Mouse (Mus musculus) brain, embryonic 14.5 days (tissue): Measurements from ENCODE around the gene 5730409E04Rik.

ENCODE experiments used
- CTCF ChIP-seq: fragments of 200-500 bp; IDR thresholded peaks from 2 replicates; pipeline ENCODE4 v1.5.1; 2012; ENCODE audit warnings: inconsistent platforms, mild to moderate bottlenecking, moderate library complexity, borderline replicate concordance; ENCODE audit not compliant: insufficient read depth, insufficient read length; ENCODE audit errors: extremely low read depth
- POLR2A ChIP-seq: fragments of 200-500 bp; IDR thresholded peaks from 2 replicates; pipeline ENCODE4 v1.6.1; 2012; ENCODE audit warnings: mild to moderate bottlenecking, inconsistent platforms, borderline replicate concordance; ENCODE audit not compliant: poor library complexity, insufficient read depth, insufficient read length, severe bottlenecking; ENCODE audit errors: extremely low read depth

GRCm38 (mm10) chr4:126653148-126653547, 43.5 kb downstream of the 5730409E04Rik start:
- TF ChIP-seq CTCF (no peak), POLR2A (no peak)
